Mouse (Mus musculus): ENCODE data around the gene Nfib.

Nfib gene

GRCm38 (mm10) chr4:82588718-82589117, 116.8 kb downstream of the Nfib start:
- no peak for DNase-seq

- no peak for DNase-seq
These were observed 118.2 kb downstream of the Nfib start for GRCm38 (mm10) chr4:82587146-82587870.

GRCm38 (mm10) chr4:82586637-82587036, 118.9 kb downstream of the Nfib start:
- no peak for DNase-seq

GRCm38 (mm10) chr4:82585536-82585935, 120.0 kb downstream of the Nfib start:
- DNase-seq: no peak

- no peak for DNase-seq
These were observed 120.5 kb downstream of the Nfib start for GRCm38 (mm10) chr4:82585056-82585455.

- no peak for DNase-seq
These were observed 121.0 kb downstream of the Nfib start for GRCm38 (mm10) chr4:82584548-82584947.

- no peak for DNase-seq
These were observed 132.3 kb downstream of the Nfib start for GRCm38 (mm10) chr4:82573291-82573605.

- no peak for DNase-seq
These were observed 132.9 kb downstream of the Nfib start for GRCm38 (mm10) chr4:82572410-82573290.

GRCm38 (mm10) chr4:82558816-82559215, 146.7 kb downstream of the Nfib start:
- DNase-seq: no peak

GRCm38 (mm10) chr4:82555673-82556171, 149.8 kb downstream of the Nfib start:
- no peak for DNase-seq

GRCm38 (mm10) chr4:82553658-82554057, 151.9 kb downstream of the Nfib start:
- no peak for DNase-seq

- DNase-seq: no peak
These were observed 153.3 kb downstream of the Nfib start for GRCm38 (mm10) chr4:82552238-82552637.

- DNase-seq: no peak
These were observed 155.7 kb downstream of the Nfib start for GRCm38 (mm10) chr4:82549762-82550380.

GRCm38 (mm10) chr4:82548247-82548646, 157.3 kb downstream of the Nfib start:
- DNase-seq: no peak

GRCm38 (mm10) chr4:82543936-82544335, 161.6 kb downstream of the Nfib start:
- no peak for DNase-seq

- no peak for DNase-seq
These were observed 162.2 kb downstream of the Nfib start for GRCm38 (mm10) chr4:82543398-82543740.

GRCm38 (mm10) chr4:82542656-82543397, 162.7 kb downstream of the Nfib start:
- DNase-seq: no peak

- DNase-seq: peak; percentile 27
These were observed 163.5 kb downstream of the Nfib start for GRCm38 (mm10) chr4:82541894-82542510.

GRCm38 (mm10) chr4:82540466-82540990, 165.0 kb downstream of the Nfib start:
- DNase-seq: no peak

- DNase-seq: no peak
These were observed 165.5 kb downstream of the Nfib start for GRCm38 (mm10) chr4:82540048-82540410.

- DNase-seq: no peak
These were observed 166.0 kb downstream of the Nfib start for GRCm38 (mm10) chr4:82539406-82540047.

- no peak for DNase-seq
These were observed 166.7 kb downstream of the Nfib start for GRCm38 (mm10) chr4:82538815-82539214.
